Mouse (Mus musculus): ENCODE measurements around the gene Osbpl7.

DNA sequence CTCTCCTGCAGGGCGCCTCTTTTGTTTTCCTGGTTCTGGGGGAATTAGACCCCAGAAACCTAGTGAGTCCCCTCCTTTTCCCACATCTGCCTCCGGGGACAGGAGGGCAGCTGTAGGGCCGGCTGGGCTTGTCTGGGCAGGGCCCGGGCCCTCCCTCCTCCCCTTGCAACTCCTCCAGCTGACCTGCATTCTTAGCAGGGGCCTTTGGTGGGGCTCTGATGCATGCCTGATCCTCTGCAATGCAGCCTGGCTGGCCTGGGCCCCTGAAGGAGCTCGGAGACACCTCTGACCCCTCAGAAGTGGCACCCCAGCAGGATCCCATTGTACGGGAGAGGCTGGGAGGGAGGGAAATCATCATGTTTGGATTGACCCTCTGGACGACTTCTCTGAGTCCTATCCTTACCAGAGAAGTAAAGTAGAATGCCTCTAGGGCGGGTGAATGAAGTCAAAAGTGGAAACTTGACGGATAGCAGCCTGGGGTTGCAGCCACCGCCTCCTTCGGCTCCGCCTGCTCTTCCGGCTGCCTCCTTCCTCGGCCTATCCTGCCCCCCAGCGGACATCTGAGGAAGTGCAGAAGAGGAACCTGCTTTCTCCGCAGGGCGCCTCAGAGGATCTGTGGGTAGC, 24.6 kb upstream of the Osbpl7 start:
- TF ChIP-seq POLR2A (IDR thresholded peaks at IDR 0.05; ENCODE audit: insufficient read length, low read depth) (peak; percentile 32), TCF12 (IDR thresholded peaks at IDR 0.05; ENCODE audit: insufficient read depth, poor library complexity, severe bottlenecking) (no peak), SRF (IDR thresholded peaks at IDR 0.05; ENCODE audit: control insufficient read depth, insufficient read length, low read depth) (no peak), E2F4 (IDR thresholded peaks at IDR 0.05; ENCODE audit: insufficient read depth) (no peak), USF1 (IDR thresholded peaks at IDR 0.05; ENCODE audit: low read depth) (no peak)

All from myocyte (in vitro differentiated cells).